Mouse (Mus musculus) large intestine, adult 2 months (tissue): ENCODE measurements at regions not wholly inside any gene's neighbourhood (a gene's known extent, or its start where the extent isn't known, plus 50 kb on each side); places are given as distances from the start of the nearest gene placed in this dataset.

Experiments used
- DNase-seq: peaks from one replicate; pipeline ENCODE4 v3.0.0-alpha.2; 2012; ENCODE audit warnings: low read depth, low spot score
- WGBS: fragments of 180-500 bp; shearing (Covaris S2); methylation state at CpG from one replicate; pipeline ENCODE4 v1.1.7; 2018; 5-methylcytosine and 5-hydroxymethylcytosine counted together

GRCm38 (mm10) chr10:25036928-25037327, 109.6 kb upstream of the Arg1 start:
- DNase-seq: no peak
- 84% methylated on average over 3 of the region's 3 CpGs for WGBS

DNA sequence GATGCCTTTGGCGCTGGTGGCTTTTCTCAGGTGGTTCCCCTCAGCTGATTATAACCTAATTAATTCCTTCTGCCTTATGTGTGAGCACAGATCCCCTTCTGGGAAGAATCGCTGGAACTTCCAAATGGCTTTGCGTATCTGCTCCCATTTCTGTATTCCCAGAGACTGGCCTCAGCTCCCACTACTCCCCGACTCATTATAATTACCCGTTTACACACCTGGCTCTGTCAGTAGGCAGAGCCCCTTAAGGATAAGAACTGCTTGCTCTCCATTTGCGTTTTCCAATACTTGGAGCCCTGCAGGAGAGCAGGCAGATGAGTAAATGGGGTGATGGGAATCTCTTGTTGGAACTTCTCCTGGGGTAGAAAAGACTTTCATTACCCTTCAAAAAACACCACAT, 108.1 kb upstream of the Arg1 start:
- no peak for DNase-seq
- 82% methylated on average over 6 of the region's 6 CpGs for WGBS

- 53% methylated on average over 1 of the region's 1 CpGs for WGBS
- no peak for DNase-seq
Measured at GRCm38 (mm10) chr10:25032625-25033024, 105.3 kb upstream of the Arg1 start.

DNA sequence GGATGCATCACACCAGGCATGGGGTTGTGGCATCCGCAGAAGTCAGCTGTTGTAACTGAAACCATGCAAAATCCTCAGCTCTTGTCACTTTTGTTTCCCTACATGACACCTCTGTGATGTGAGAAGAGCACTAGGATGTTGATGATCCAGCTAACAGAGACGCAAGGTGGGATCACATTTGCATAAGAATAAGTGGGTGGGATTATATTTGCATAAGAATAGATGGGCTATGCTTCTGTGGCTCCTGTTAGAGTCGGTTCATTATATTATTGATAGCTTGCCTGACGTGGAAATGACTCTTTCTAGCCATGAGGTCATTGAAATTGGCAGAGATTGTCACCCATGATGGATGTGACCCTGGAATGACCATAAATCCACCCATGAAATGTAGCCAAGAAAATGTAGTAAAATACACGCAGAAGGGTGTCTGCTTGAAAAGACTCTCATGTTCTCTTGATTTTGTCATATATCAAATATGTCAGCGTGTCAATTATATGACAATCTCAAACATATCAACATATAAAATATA, 102.2 kb upstream of the Arg1 start:
- 64% methylated on average over 6 of the region's 6 CpGs for WGBS
- DNase-seq: no peak

DNA sequence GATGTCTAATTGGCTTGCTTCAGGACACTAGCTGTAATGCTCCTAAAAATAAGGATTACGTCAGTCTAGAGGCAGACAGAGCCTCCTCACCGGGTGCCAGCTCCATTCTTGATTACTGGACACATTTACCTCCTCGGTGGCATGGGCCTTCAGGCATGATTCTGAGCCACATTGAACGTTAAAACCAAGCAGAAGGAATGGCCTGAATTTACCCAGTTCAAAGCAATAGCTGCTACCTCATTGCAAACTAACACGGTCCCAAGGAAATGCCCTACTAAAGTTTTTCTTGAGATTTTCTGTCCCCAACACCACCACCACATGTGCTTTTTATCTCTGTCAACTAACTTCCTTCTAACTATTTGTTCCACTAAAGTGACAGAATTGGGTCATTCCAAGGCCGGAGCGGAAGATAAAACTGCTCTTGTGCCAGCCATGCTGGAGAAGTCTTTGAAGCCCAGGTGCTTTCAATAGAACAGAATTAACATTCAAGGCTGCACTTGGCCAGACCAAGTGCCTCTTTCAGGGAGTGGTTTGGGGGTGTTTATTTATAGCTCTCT, 96.4 kb upstream of the Arg1 start:
- 71% methylated on average over 7 of the region's 7 CpGs for WGBS
- no peak for DNase-seq

GRCm38 (mm10) chr10:25023044-25023540, 95.8 kb upstream of the Arg1 start:
- no peak for DNase-seq
- 87% methylated on average over 4 of the region's 4 CpGs for WGBS

DNA sequence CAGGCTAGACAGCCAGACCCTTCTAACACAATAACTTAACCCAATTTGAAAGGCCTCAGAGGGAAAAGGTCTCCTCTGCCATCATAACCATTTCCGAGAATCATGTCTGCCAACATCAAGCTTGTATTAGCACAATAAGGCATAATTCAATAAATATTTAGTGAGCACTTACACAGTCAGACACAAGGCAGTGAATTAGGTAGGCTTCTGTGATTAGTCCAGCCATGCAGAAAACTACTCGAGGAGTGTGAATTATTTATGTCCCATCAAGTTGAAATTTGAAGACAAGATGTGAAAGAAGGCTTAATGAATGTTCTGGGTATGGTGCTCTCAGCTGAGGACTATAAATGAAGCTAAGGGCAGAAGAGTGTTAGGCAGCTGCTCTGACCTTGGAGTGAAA, 91.7 kb upstream of the Arg1 start:
- 77% methylated on average over 2 of the region's 2 CpGs for WGBS
- no peak for DNase-seq

GRCm38 (mm10) chr10:25017843-25018242, 90.6 kb upstream of the Arg1 start:
- 85% methylated on average over 1 of the region's 1 CpGs for WGBS
- no peak for DNase-seq

DNA sequence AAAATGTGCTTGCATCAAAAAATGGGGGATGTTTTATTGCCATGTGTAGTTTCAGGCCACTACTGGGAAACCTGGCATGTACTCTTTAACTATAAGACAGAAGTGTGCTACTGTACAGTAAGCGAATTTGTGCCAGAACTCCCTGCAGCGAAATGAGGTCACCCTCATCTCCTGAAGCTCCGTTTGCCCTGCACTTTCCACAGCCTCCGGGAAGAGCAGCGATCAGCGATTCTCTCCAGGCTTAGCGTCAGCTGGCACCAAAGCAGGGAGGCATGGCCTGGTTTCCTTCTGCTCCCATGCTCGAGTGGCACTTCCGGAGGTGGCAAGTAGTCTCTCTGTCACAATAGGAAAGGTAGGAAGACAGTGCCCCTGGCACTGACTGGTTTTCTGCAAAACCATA, 88.8 kb upstream of the Arg1 start:
- WGBS: 72% methylated on average over 9 of the region's 9 CpGs
- DNase-seq: no peak

DNA sequence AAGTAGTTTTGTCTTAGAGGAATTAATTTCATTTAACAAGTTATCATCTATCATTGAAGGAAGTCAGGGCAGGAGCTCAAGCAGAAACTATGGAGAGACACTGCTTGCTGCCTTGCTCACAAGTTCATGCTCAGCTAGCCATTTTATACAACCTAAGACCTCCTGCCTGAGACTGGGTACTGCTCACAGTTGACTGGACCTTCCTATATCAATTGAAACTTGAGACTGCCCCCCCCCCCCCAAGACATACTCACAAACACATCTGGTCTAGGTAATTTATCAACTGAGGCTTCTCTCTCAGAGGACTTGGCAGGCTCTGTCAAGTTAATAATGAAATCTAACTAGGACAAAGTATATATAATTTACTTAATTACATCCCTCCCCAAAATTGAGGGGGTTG, 84.8 kb upstream of the Arg1 start:
- no peak for DNase-seq

GRCm38 (mm10) chr10:25001299-25001698, 74.0 kb upstream of the Arg1 start:
- no peak for DNase-seq
- 94% methylated on average over 8 of the region's 8 CpGs for whole genome bisulfite sequencing

DNA sequence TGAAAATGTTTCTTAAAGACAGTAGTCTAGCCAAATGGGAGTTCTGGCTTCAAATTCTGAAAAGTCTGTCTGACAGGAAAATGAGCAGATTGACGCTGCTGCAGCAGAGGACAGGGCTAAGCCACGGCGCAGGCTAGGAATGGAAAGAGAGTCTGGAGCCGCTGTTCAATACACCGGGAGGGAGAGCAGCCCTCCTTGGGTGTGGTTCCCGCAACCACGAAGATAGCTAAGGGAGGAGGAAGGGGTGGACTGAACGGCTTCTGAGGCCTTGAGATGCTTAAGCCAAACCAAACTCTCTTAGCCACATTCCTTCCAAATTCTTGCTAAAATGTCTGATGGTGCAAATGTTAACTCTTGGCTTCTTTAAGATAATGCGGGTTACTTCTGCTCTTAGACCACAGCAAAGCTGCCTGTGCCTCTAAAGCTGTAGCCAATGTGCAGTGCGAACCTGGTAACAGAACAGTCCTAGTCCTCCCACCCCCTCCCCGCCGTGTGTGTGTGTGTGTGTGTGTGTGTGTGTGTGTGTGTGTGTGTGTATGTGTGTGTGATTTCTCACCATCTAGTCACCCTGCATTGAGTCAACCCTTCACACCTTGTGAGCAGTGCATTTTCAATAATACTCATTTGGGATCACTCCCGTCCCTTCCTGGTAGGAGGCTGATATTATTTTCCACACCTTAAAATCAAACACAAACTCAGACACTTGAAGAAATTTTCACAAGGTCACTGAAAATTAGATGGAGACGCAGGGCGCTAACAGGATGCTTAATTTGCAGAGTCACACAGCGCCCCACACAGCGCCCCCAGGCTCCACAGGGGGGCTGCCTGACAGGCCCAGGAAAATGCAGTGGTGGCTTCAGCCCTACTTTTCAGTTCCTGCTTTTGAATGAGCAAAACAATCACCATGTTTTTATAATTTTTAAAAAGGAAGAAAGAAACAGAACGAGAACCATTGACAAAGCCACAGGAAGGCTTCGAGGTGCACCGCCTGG, 73.2 kb upstream of the Arg1 start:
- WGBS: 80% methylated on average over 20 of the region's 20 CpGs
- no peak for DNase-seq

DNA sequence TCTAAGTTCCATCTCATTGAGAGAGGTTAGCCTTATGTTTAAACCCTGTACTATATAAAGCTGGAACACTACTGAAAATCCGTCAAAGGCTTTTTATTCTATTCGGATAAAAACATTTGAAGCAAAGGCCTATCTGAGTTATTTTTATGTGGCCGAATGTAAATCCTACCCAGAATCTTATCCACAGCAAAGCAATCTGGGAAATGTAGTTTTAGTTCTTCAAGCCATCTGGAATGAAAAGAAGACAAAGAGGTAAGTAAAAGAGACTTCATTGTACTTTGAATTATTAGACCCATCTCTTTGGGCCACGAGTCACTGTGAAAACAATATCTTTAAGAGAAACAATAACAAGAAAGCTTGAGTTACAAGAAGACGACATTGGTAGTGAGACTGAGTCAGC, 72.5 kb upstream of the Arg1 start:
- no peak for DNase-seq
- 76% methylated on average over 5 of the region's 5 CpGs for whole genome bisulfite sequencing

DNA sequence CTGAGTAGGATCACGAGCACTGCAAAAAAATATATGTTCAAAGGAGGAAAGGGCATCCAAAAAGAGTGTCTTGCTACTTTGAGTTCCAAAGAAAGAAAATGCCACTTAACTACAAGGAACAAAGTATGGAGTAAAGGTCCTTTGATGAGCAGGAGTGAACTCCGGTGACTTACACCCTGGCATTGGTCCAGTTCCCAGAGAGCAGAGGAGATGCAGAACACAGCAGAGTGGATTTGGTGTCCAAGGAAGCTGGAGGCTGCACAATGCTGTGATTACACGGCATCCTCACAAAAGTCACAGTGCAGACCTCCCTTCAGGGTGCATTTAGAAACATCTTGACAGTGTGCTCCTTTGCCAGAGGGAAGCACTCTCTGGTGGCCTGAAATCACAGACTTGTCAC, 70.4 kb upstream of the Arg1 start:
- WGBS: 81% methylated on average over 3 of the region's 3 CpGs
- DNase-seq: no peak

- WGBS: 65% methylated on average over 2 of the region's 2 CpGs
- no peak for DNase-seq
Measured at GRCm38 (mm10) chr10:24995751-24996150, 68.5 kb upstream of the Arg1 start.

DNA sequence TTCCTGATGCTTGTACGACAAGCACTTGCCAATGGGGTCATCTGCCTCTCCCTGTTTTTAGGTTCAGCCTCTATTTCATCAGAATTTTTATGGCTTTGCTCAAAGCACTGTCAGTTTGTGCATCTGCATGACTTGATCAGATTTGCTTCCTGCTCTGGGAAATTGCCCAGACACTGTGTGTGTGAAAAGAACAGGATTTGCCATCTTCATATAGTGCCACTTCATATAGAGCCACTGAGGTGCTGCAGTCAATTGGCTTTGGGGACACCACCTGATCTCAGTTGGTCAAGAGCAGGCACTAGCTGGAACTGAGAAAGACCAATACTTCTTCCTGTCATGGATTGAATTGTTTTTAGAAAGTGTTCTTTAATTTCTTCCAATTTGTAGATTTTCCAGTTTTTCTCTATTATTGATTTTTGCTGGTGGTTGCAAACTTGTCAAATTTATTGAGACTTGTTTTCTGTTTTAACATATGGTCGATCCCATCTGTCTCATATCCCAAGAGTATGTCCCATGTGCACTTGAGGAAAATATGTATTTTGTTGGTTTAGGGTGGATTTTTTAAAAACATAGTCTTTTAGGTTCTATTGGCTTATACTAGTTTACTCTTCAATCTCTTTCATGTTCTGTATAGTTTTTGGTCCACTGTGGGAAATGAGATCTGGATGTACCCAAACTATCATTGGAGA, 62.8 kb upstream of the Arg1 start:
- no peak for DNase-seq
- 68% methylated on average over 2 of the region's 2 CpGs for WGBS

DNA sequence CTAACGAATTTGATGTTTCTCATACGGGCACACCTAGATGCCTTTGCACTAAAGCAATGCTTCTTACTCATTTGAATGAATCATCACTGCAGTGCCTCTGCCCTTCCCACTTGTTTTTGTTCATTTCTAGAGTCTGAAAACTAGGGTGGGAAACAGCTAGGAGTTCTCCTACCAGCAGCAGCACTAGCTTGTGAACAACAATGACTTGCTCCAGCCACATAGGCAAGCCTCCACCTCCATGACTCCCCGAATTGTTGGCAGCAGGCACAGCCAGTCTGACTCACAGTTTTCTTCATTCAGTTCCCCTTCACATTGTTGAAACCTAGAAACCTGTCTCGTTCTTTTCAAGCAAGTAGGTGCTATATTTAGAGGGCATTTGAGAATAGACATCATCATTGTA, 57.5 kb upstream of the Arg1 start:
- 91% methylated on average over 4 of the region's 4 CpGs for WGBS
- DNase-seq: no peak

- DNase-seq: no peak
- WGBS: 84% methylated on average over 3 of the region's 3 CpGs
Measured at GRCm38 (mm10) chr10:24981763-24982162, 54.5 kb upstream of the Arg1 start.
